Mouse (Mus musculus) myocyte (in vitro differentiated cells): ENCODE data around the gene Naa15. TPM values are rescaled to one million over a fixed set of nuclear protein-coding genes. Genes with fewer than 3 reads are reported as not detected.

Source experiments
- H3K27me3 ChIP-seq: one replicate; pipeline ENCODE4 v1.6.1; 2011; ENCODE audit not compliant: control insufficient read depth, insufficient read depth, insufficient read length
- H3K36me3 ChIP-seq: one replicate; pipeline ENCODE4 v1.6.1; 2011; ENCODE audit not compliant: control insufficient read depth, insufficient read depth
- H3K4me2 ChIP-seq: one replicate; pipeline ENCODE4 v1.6.1; 2011; ENCODE audit warnings: low read depth, control low read depth
- H3K4me3 ChIP-seq: one replicate; pipeline ENCODE4 v1.5.1; 2011; ENCODE audit warnings: mild to moderate bottlenecking, control low read depth, moderate library complexity
- H3K79me2 ChIP-seq: one replicate; pipeline ENCODE4 v1.6.1; 2011; ENCODE audit not compliant: control insufficient read depth, insufficient read depth
- H3ac ChIP-seq: one replicate; pipeline ENCODE4 v1.6.1; 2011; ENCODE audit not compliant: control insufficient read depth, insufficient read length
- CEBPB ChIP-seq: IDR thresholded peaks from 2 replicates; pipeline ENCODE4 v1.6.1; 2011; ENCODE audit warnings: mild to moderate bottlenecking, moderate library complexity; ENCODE audit not compliant: poor library complexity, insufficient read depth, severe bottlenecking
- E2F4 ChIP-seq: IDR thresholded peaks from one replicate; pipeline ENCODE4 v1.6.1; 2011; ENCODE audit warnings: mild to moderate bottlenecking, control low read depth, moderate library complexity; ENCODE audit not compliant: insufficient read depth
- MAX ChIP-seq: IDR thresholded peaks from one replicate; pipeline ENCODE4 v1.6.1; 2011; ENCODE audit warnings: low read depth, mild to moderate bottlenecking, control low read depth
- MYOD1 ChIP-seq, 3 experiments: IDR thresholded peaks; one replicate each; pipeline ENCODE4 v1.6.1; 2011; ENCODE audit warnings: control low read depth in 2 of 3, low read depth in 2 of 3, mild to moderate bottlenecking in 2 of 3, moderate library complexity in 1 of 3; ENCODE audit not compliant: insufficient read length in 2 of 3, control insufficient read depth in 1 of 3
- MYOG ChIP-seq, 3 experiments: IDR thresholded peaks; one replicate each; pipeline ENCODE4 v1.6.1; 2011; ENCODE audit warnings: control low read depth in 2 of 3, low read depth in 2 of 3, mild to moderate bottlenecking in 2 of 3; ENCODE audit not compliant: insufficient read length in 2 of 3, control insufficient read depth in 1 of 3, insufficient read depth in 1 of 3
- POLR2A ChIP-seq: IDR thresholded peaks from one replicate; pipeline ENCODE4 v1.6.1; 2011; ENCODE audit warnings: low read depth, mild to moderate bottlenecking, control low read depth, moderate library complexity; ENCODE audit not compliant: insufficient read length
- POLR2AphosphoS2 ChIP-seq: IDR thresholded peaks from one replicate; pipeline ENCODE4 v1.6.1; 2011; ENCODE audit warnings: low read depth, control low read depth; ENCODE audit not compliant: insufficient read length
- REST ChIP-seq: IDR thresholded peaks from one replicate; pipeline ENCODE4 v1.6.1; 2011; ENCODE audit warnings: mild to moderate bottlenecking, control low read depth, moderate library complexity; ENCODE audit not compliant: insufficient read depth, insufficient read length
- SRF ChIP-seq: IDR thresholded peaks from one replicate; pipeline ENCODE4 v1.6.1; 2011; ENCODE audit warnings: low read depth; ENCODE audit not compliant: control insufficient read depth, insufficient read length
- TCF12 ChIP-seq: IDR thresholded peaks from one replicate; pipeline ENCODE4 v1.6.1; 2011; ENCODE audit warnings: mild to moderate bottlenecking, control low read depth; ENCODE audit not compliant: poor library complexity, insufficient read depth, severe bottlenecking
- TCF3 ChIP-seq: IDR thresholded peaks from one replicate; pipeline ENCODE4 v1.6.1; 2011; ENCODE audit warnings: low read depth, control low read depth; ENCODE audit not compliant: insufficient read length
- USF1 ChIP-seq: IDR thresholded peaks from one replicate; pipeline ENCODE4 v1.6.1; 2011; ENCODE audit warnings: low read depth, mild to moderate bottlenecking, control low read depth, moderate library complexity
- polyA plus RNA-seq: library from polyadenylated mRNA; unstranded; fragments of >200 nt; fragmentation: generic; extraction: Trizol; gene quantifications from one replicate; pipeline ENCODE4 v1.2.1, GENCODE M21; 2012; ENCODE audit warnings: missing spikeins

Naa15 gene
- polyA plus RNA-seq, 1 experiment: 8.4 TPM

- Histone ChIP-seq H3ac (no peak overlapping the region), H3K36me3 (no peaks in the 10 kb centered on the region)
- TF ChIP-seq CEBPB: no peak
- TF ChIP-seq SRF: no peak
- no peak for TF ChIP-seq POLR2AphosphoS2
- TF ChIP-seq USF1: no peak
- no peak for TF ChIP-seq E2F4
- no peak for TF ChIP-seq TCF3
- TF ChIP-seq REST: no peak
- TF ChIP-seq MAX: no peak
- no peak for TF ChIP-seq POLR2A
- TF ChIP-seq MYOG (IDR thresholded peaks at IDR 0.05; ENCODE audit: control insufficient read depth in 1 of 3, insufficient read depth in 1 of 3, insufficient read length in 2 of 3, low read depth in 2 of 3): no peak
- no peak for TF ChIP-seq TCF12
- no peak for TF ChIP-seq MYOD1 (IDR thresholded peaks at IDR 0.05; ENCODE audit: control insufficient read depth in 1 of 3, insufficient read length in 2 of 3, low read depth in 2 of 3)
Measured at GRCm38 (mm10) chr3:51387134-51387451, 27.9 kb upstream of the Naa15 start.

GRCm38 (mm10) chr3:51387868-51388381 is 27.0 kb upstream of the Naa15 start:
- Histone ChIP-seq H3K4me3 (no peak overlapping the region), H3K4me2 (no peak overlapping the region), H3K79me2 (no peaks in the 10 kb centered on the region), H3K27me3 (no peaks in the 10 kb centered on the region), H3ac (no peak overlapping the region), H3K36me3 (no peaks in the 10 kb centered on the region)
- TF ChIP-seq E2F4 (no peak), MYOG (IDR thresholded peaks at IDR 0.05; ENCODE audit: control insufficient read depth in 1 of 3, insufficient read depth in 1 of 3, insufficient read length in 2 of 3, low read depth in 2 of 3) (no peak), MYOD1 (IDR thresholded peaks at IDR 0.05; ENCODE audit: control insufficient read depth in 1 of 3, insufficient read length in 2 of 3, low read depth in 2 of 3) (no peak), POLR2AphosphoS2 (no peak), POLR2A (no peak), TCF12 (no peak), MAX (no peak), CEBPB (no peak), USF1 (no peak), REST (no peak), SRF (no peak), TCF3 (no peak)

More at GRCm38 (mm10) chr3:51387134-51387451, 27.9 kb upstream of the Naa15 start:
- H3K4me2 ChIP-seq: peak overlapping the region; percentile 27
- H3K27me3 ChIP-seq: no peaks in the 10 kb centered on the region
- no peak overlapping the region for H3K4me3 ChIP-seq
- no peaks in the 10 kb centered on the region for H3K79me2 ChIP-seq

GRCm38 (mm10) chr3:51388904-51389303 is 26.0 kb upstream of the Naa15 start:
- Histone ChIP-seq H3K4me2 (no peak overlapping the region), H3K4me3 (no peak overlapping the region)
- TF ChIP-seq REST (no peak), MYOD1 (IDR thresholded peaks at IDR 0.05; ENCODE audit: control insufficient read depth in 1 of 3, insufficient read length in 2 of 3, low read depth in 2 of 3) (no peak), USF1 (no peak), E2F4 (no peak), SRF (no peak), CEBPB (no peak), MAX (no peak), TCF3 (no peak), POLR2AphosphoS2 (no peak), MYOG (IDR thresholded peaks at IDR 0.05; ENCODE audit: control insufficient read depth in 1 of 3, insufficient read depth in 1 of 3, insufficient read length in 2 of 3, low read depth in 2 of 3) (no peak), POLR2A (no peak), TCF12 (no peak)

GRCm38 (mm10) chr3:51391095-51391494 is 23.9 kb upstream of the Naa15 start:
- no peak overlapping the region for H3ac ChIP-seq
- H3K79me2 ChIP-seq: no peaks in the 10 kb centered on the region
- H3K4me3 ChIP-seq: no peak overlapping the region
- no peak for TF ChIP-seq REST
- no peak for TF ChIP-seq POLR2A
- no peak for TF ChIP-seq MAX
- TF ChIP-seq POLR2AphosphoS2: no peak
- no peak for TF ChIP-seq MYOG (IDR thresholded peaks at IDR 0.05; ENCODE audit: control insufficient read depth in 1 of 3, insufficient read depth in 1 of 3, insufficient read length in 2 of 3, low read depth in 2 of 3)
- TF ChIP-seq E2F4: no peak
- no peak for TF ChIP-seq USF1
- TF ChIP-seq MYOD1 (IDR thresholded peaks at IDR 0.05; ENCODE audit: control insufficient read depth in 1 of 3, insufficient read length in 2 of 3, low read depth in 2 of 3): no peak
- no peak for TF ChIP-seq TCF3
- TF ChIP-seq TCF12: no peak
- TF ChIP-seq SRF: no peak
- no peak for TF ChIP-seq CEBPB
- no peaks in the 10 kb centered on the region for H3K36me3 ChIP-seq
- no peaks in the 10 kb centered on the region for H3K27me3 ChIP-seq
- no peak overlapping the region for H3K4me2 ChIP-seq

More at GRCm38 (mm10) chr3:51388904-51389303, 26.0 kb upstream of the Naa15 start:
- H3K79me2 ChIP-seq: no peaks in the 10 kb centered on the region
- no peaks in the 10 kb centered on the region for H3K36me3 ChIP-seq
- H3K27me3 ChIP-seq: no peaks in the 10 kb centered on the region
- H3ac ChIP-seq: no peak overlapping the region
